Mouse (Mus musculus): ENCODE measurements around the gene Nnmt.

Gene Nnmt

GRCm38 (mm10) chr9:48558637-48559036 lies 46.3 kb downstream of the Nnmt start:
- no peak for ATAC-seq (ENCODE audit: low TSS enrichment)

DNA sequence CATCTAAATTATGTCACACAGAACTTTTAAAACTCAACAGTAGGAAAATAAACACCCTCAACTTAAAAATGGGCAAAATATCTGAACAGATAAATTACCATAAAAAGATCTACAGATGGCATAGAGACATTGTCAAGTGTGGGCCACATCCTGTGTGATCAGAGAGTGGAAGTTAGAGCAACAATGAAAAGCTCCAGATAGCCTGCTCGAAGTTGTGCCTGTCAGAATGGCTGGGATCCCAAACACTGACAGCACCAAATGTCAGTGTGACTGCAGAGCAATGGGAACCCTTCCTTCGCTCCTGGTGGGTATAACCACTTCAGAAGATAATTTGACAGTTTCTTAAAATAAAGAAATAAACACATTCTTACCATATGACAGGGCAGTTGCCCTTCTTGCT lies 55.9 kb downstream of the Nnmt start:
- ATAC-seq (ENCODE audit: low TSS enrichment): no peak

- no peak for ATAC-seq (ENCODE audit: low TSS enrichment)
These were observed 57.7 kb downstream of the Nnmt start for GRCm38 (mm10) chr9:48547233-48547632.

Data from frontal cortex, adult (tissue).